Mouse (Mus musculus): ENCODE results near the gene Efl1. TPM values are rescaled to one million over a fixed set of nuclear protein-coding genes. Genes with fewer than 3 reads are reported as not detected.

Gene Efl1
- 19.3 and 22.1 TPM in 2 replicates for polyA plus RNA-seq (2016; fragmentation: Nextera tagmentation; extraction: Ambion mirVana)

- no peaks in the 10 kb centered on the region for H3K36me3 ChIP-seq
- WGBS: under 1% methylated on average over 46 of the region's 46 CpGs
- ATAC-seq (ENCODE audit: low FRiP score): peak; percentile 99
- H3K9me3 ChIP-seq (replicated peaks): no peaks in the 10 kb centered on the region
- no peaks in the 10 kb centered on the region for H3K27me3 ChIP-seq
- peaks cover 14% of the 10 kb centered on the region for H3K4me1 ChIP-seq
- H3K9ac ChIP-seq: peak within 1 kb of the TSS; percentile 72
- H3K4me2 ChIP-seq (replicated peaks): peak within 1 kb of the TSS; percentile 70
- H3K4me3 ChIP-seq: peak within 1 kb of the TSS; percentile 62
- no peak within 1 kb of the TSS for H3K27ac ChIP-seq
Observed at GRCm38 (mm10) chr7:82648353-82649080, at the start of gene Efl1, which contains the start of gene Saxo2. Efl1 (plus strand) TSS chr7:82648614. Saxo2 (minus strand) TSS chr7:82648528.

GRCm38 (mm10) chr7:82602008-82602407 is 46.4 kb upstream of the Efl1 start:
- 75% methylated on average over 4 of the region's 4 CpGs for WGBS
- no peaks in the 10 kb centered on the region for H3K9me3 ChIP-seq (replicated peaks)

DNA sequence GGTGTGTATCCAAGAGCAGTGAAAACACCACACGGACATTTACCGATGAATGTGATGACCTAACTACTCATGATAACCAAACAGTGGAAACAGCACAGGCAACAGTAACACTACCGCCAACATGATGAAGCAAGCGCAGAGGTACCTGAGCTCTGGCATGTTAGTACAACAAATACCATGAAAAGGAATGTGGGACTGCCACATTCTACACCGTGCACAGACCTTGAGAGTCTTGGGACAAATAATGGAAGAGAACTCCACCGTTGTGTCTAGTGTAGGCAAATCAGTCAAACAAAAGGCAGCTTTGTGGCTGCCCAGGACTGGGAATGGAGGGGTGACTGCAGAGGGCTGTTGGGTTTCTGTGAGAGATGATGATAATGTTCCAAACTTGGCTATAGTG is 43.0 kb upstream of the Efl1 start:
- no peaks in the 10 kb centered on the region for H3K9me3 ChIP-seq (replicated peaks)
- WGBS: 82% methylated on average over 6 of the region's 6 CpGs
- H3K4me2 ChIP-seq (replicated peaks): no peak overlapping the region
- H3K36me3 ChIP-seq: no peaks in the 10 kb centered on the region
- H3K4me1 ChIP-seq: peaks cover 5% of the 10 kb centered on the region; the same call in 1 of the 2 replicates
- H3K9ac ChIP-seq: no peak overlapping the region
- no peak overlapping the region for H3K27ac ChIP-seq
- no peak for ATAC-seq (ENCODE audit: low FRiP score)
- no peaks in the 10 kb centered on the region for H3K27me3 ChIP-seq
- H3K4me3 ChIP-seq: no peak overlapping the region

More at GRCm38 (mm10) chr7:82602008-82602407, 46.4 kb upstream of the Efl1 start:
- no peak overlapping the region for H3K9ac ChIP-seq
- H3K36me3 ChIP-seq: no peaks in the 10 kb centered on the region
- no peaks in the 10 kb centered on the region for H3K27me3 ChIP-seq
- peaks cover 5% of the 10 kb centered on the region; the same call in 1 of the 2 replicates for H3K4me1 ChIP-seq
- no peak overlapping the region for H3K4me2 ChIP-seq (replicated peaks)
- no peak for ATAC-seq (ENCODE audit: low FRiP score)
- H3K27ac ChIP-seq: no peak overlapping the region
- no peak overlapping the region for H3K4me3 ChIP-seq

DNA sequence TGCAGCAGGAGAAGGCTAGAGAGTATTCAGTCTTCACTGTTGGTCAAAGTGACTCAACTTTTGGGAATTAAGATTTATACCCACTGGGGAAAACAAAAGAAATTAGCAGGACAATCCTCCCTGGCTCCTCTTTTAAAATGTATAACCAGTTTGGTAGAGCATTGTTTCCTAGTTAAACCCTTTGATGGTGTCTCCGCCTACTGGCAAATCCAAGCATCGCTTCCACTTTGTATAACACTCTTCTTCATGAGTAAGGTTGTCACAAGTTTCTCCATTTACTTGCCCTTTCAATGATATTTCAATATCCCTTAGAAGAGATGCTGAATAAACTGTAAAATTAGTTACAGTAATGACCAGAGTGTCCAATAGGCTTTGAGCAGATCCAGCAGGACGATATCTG is 38.8 kb upstream of the Efl1 start:
- 72% methylated on average over 3 of the region's 3 CpGs for WGBS
- Histone ChIP-seq H3K4me3 (no peak overlapping the region), H3K27me3 (no peaks in the 10 kb centered on the region), H3K9me3 (replicated peaks) (no peaks in the 10 kb centered on the region), H3K4me1 (no peaks in the 10 kb centered on the region), H3K4me2 (replicated peaks) (no peak overlapping the region), H3K9ac (no peak overlapping the region), H3K36me3 (no peaks in the 10 kb centered on the region), H3K27ac (no peak overlapping the region)
- no peak for ATAC-seq (ENCODE audit: low FRiP score)

- Histone ChIP-seq H3K9me3 (replicated peaks) (no peaks in the 10 kb centered on the region), H3K4me1 (no peaks in the 10 kb centered on the region), H3K4me3 (no peak overlapping the region), H3K27ac (no peak overlapping the region), H3K36me3 (no peaks in the 10 kb centered on the region), H3K27me3 (no peaks in the 10 kb centered on the region), H3K4me2 (replicated peaks) (no peak overlapping the region), H3K9ac (no peak overlapping the region)
- ATAC-seq (ENCODE audit: low FRiP score): no peak
- WGBS: 18% methylated on average over 7 of the region's 7 CpGs
Observed at GRCm38 (mm10) chr7:82625342-82625741, 23.1 kb upstream of the Efl1 start.

DNA sequence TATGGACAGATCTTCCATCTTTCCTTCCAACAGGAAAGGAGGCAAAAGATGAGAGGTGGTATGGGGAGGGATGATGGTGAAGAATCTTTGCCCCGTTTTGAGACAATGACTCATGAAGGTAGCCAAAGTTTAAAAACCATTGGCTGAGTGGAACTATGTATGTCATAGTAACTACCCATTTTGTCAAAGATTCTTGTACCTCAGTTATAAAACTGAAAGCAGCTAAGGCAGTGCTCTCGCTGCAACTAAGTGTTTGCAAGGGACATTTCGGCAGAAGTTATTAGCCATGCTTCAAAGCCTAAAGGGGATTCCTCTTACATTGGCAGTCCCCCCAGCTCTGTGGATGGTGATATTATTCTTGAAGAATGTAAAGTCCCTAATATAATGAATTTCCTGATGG is 1.2 kb upstream of the Efl1 start:
- Histone ChIP-seq H3K27me3 (no peaks in the 10 kb centered on the region), H3K4me1 (peaks cover 14% of the 10 kb centered on the region), H3K27ac (no peak overlapping the region), H3K9ac (no peak overlapping the region), H3K36me3 (no peaks in the 10 kb centered on the region), H3K4me2 (replicated peaks) (no peak overlapping the region), H3K9me3 (replicated peaks) (no peaks in the 10 kb centered on the region), H3K4me3 (no peak overlapping the region)
- 92% methylated on average over 3 of the region's 3 CpGs for WGBS
- ATAC-seq (ENCODE audit: low FRiP score): no peak

GRCm38 (mm10) chr7:82647909-82648308 is 505 bp upstream of the Efl1 start:
- Histone ChIP-seq H3K36me3 (no peaks in the 10 kb centered on the region), H3K4me3 (peak overlapping the region; percentile 62), H3K27me3 (no peaks in the 10 kb centered on the region), H3K4me1 (peaks cover 14% of the 10 kb centered on the region), H3K9me3 (replicated peaks) (no peaks in the 10 kb centered on the region), H3K9ac (peak overlapping the region; percentile 72), H3K27ac (no peak overlapping the region), H3K4me2 (replicated peaks) (peak overlapping the region; percentile 70)
- 28% methylated on average over 4 of the region's 4 CpGs for WGBS
- no peak for ATAC-seq (ENCODE audit: low FRiP score)

DNA sequence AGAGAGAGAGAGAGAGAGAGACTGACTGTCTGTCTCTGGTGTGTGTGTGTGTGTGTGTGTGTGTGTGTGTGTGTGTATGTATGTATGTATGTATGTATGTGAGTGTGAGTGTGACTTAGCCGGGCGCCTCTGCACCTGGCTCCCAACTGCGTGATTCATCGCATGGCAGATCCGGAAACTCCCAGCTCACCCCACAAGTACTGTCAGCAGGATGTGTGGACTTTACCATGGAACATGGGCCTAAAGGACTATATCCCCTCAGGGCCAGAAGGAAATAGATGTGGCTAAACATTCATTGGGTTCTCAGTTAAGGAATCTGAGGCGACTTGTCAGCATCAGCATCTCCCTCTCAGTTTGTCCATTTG is 649 bp downstream of the Efl1 start:
- Histone ChIP-seq H3K9me3 (replicated peaks) (no peaks in the 10 kb centered on the region), H3K36me3 (no peaks in the 10 kb centered on the region), H3K4me3 (peak overlapping the region; percentile 62), H3K27ac (no peak overlapping the region), H3K9ac (peak overlapping the region; percentile 72), H3K27me3 (no peaks in the 10 kb centered on the region), H3K4me2 (replicated peaks) (peak overlapping the region; percentile 70), H3K4me1 (peaks cover 14% of the 10 kb centered on the region)
- WGBS: 16% methylated on average over 6 of the region's 6 CpGs
- ATAC-seq (ENCODE audit: low FRiP score): no peak

DNA sequence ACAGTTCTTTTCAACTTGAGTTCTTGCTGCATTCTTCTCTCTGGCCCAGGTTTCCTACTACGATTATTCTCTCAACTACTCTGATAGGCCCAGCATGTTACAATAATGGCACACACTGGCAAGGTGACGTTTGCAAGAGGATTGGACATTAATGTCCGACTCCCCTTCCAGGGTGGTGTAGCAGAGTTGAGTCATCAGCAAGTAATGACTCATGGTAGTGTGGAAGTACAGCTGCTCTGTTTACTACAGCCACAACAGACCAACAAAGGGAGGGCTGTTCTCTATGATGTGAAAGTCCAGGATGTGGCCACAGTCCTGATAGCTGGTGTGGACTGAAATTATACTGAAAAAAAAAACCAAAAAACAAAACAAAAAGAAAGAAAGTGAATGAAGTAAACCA is 16.2 kb downstream of the Efl1 start:
- Histone ChIP-seq H3K4me2 (replicated peaks) (no peak overlapping the region), H3K9ac (no peak overlapping the region), H3K27ac (no peak overlapping the region), H3K27me3 (no peaks in the 10 kb centered on the region), H3K4me1 (no peaks in the 10 kb centered on the region), H3K36me3 (peaks cover 36% of the 10 kb centered on the region), H3K4me3 (no peak overlapping the region), H3K9me3 (replicated peaks) (no peaks in the 10 kb centered on the region)
- 90% methylated on average over 3 of the region's 3 CpGs for WGBS
- ATAC-seq (ENCODE audit: low FRiP score): no peak

DNA sequence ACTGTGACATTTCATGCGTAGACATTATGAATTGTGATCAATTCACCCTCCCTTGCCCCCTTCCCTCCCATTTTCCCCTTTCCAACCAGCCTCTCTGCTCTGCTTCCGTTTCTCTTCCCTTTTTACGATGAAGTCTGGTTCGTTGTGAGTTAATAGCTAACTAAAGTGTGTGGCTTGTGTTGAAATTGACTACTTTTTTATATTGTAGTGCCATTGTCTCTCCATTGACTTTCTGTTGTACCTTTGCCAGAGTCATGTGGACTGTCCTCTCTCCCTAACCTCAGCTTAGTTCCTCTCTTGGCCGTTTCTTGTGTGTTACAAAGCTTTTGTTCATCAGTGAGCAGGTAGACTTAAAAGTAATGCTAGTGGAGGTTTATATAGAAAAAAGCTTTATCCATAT is 27.6 kb downstream of the Efl1 start:
- Histone ChIP-seq H3K4me1 (no peaks in the 10 kb centered on the region), H3K36me3 (peaks cover 30% of the 10 kb centered on the region)

GRCm38 (mm10) chr7:82676834-82677233 is 28.4 kb downstream of the Efl1 start:
- H3K4me2 ChIP-seq (replicated peaks): no peak overlapping the region
- no peaks in the 10 kb centered on the region for H3K4me1 ChIP-seq
- ATAC-seq (ENCODE audit: low FRiP score): no peak
- no peak overlapping the region for H3K9ac ChIP-seq
- peaks cover 32% of the 10 kb centered on the region for H3K36me3 ChIP-seq
- no peaks in the 10 kb centered on the region for H3K27me3 ChIP-seq
- 86% methylated on average over 6 of the region's 6 CpGs for WGBS
- no peaks in the 10 kb centered on the region for H3K9me3 ChIP-seq (replicated peaks)
- H3K27ac ChIP-seq: no peak overlapping the region
- no peak overlapping the region for H3K4me3 ChIP-seq

More for the DNA sequence above, 27.6 kb downstream of the Efl1 start:
- 93% methylated on average over 5 of the region's 5 CpGs for WGBS
- H3K27me3 ChIP-seq: no peaks in the 10 kb centered on the region
- H3K9ac ChIP-seq: no peak overlapping the region
- H3K4me2 ChIP-seq (replicated peaks): no peak overlapping the region
- no peak for ATAC-seq (ENCODE audit: low FRiP score)
- no peak overlapping the region for H3K27ac ChIP-seq
- no peak overlapping the region for H3K4me3 ChIP-seq
- H3K9me3 ChIP-seq (replicated peaks): no peaks in the 10 kb centered on the region

- H3K4me3 ChIP-seq: no peak overlapping the region
- peaks cover 31% of the 10 kb centered on the region for H3K36me3 ChIP-seq
- no peaks in the 10 kb centered on the region for H3K9me3 ChIP-seq (replicated peaks)
- H3K4me1 ChIP-seq: no peaks in the 10 kb centered on the region
- no peak for ATAC-seq (ENCODE audit: low FRiP score)
- 93% methylated on average over 5 of the region's 5 CpGs for WGBS
- no peaks in the 10 kb centered on the region for H3K27me3 ChIP-seq
- no peak overlapping the region for H3K9ac ChIP-seq
- no peak overlapping the region for H3K4me2 ChIP-seq (replicated peaks)
- H3K27ac ChIP-seq: no peak overlapping the region
Observed at GRCm38 (mm10) chr7:82679901-82680300, 31.5 kb downstream of the Efl1 start.

DNA sequence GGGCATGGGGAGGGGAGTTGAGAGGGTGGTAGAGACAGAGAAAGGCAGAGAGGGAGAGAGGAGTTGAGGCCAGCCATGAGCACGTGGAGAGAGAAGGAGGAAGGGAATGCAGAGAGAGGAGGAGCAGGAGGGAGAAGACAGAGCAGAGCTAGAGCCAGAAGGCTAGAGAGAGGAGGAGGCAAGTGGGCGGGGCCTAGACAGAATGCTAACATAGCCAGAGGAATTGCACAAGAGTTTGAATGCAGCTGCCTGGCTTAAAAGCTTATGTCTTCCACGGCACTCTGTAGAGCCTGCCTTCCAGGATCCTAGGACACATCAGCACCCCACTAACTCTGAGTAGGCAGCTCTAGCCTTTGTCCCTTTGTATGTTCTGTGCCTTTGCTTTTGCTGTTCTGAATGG is 40.3 kb downstream of the Efl1 start:
- H3K4me2 ChIP-seq (replicated peaks): no peak overlapping the region
- H3K4me3 ChIP-seq: no peak overlapping the region
- no peak overlapping the region for H3K9ac ChIP-seq
- 54% methylated on average over 3 of the region's 3 CpGs for WGBS
- H3K27ac ChIP-seq: no peak overlapping the region
- peaks cover 5% of the 10 kb centered on the region; the same call in 1 of the 2 replicates for H3K4me1 ChIP-seq
- ATAC-seq (ENCODE audit: low FRiP score): no peak
- H3K27me3 ChIP-seq: no peaks in the 10 kb centered on the region
- peaks cover 40% of the 10 kb centered on the region for H3K36me3 ChIP-seq
- H3K9me3 ChIP-seq (replicated peaks): no peaks in the 10 kb centered on the region
